Mouse (Mus musculus) hindbrain, embryonic 14.5 days (tissue): ENCODE measurements around the gene Steap2. TPM values are rescaled to one million over a fixed set of nuclear protein-coding genes. Genes with fewer than 3 reads are reported as not detected.

ENCODE experiments used
- ATAC-seq: fragments of 200-750 bp; cut with Nextera tagmentation; 2 replicates; pipeline ENCODE4 v1.8.0; 2017; ENCODE audit warnings: moderate number of reproducible peaks, mild to moderate bottlenecking, moderate TSS enrichment, moderate library complexity; ENCODE audit not compliant: low FRiP score
- DNase-seq: peaks from one replicate; pipeline ENCODE4 v3.0.0-alpha.2; 2015; ENCODE audit warnings: low spot score
- H3K27ac ChIP-seq: fragments of 300-500 bp; sonication (generic); 2 replicates; pipeline ENCODE4 v1.5.1; 2014; ENCODE audit warnings: mild to moderate bottlenecking, moderate library complexity
- H3K27me3 ChIP-seq: fragments of 300-500 bp; sonication (generic); 2 replicates; pipeline ENCODE4 v1.6.1; 2014; ENCODE audit warnings: mild to moderate bottlenecking, low read length, mixed read lengths; ENCODE audit not compliant: control insufficient read depth, insufficient read depth
- H3K36me3 ChIP-seq: fragments of 300-500 bp; sonication (generic); replicated peaks from 2 replicates; pipeline ENCODE4 v1.6.1; 2014; ENCODE audit not compliant: control insufficient read depth, insufficient read depth
- H3K4me1 ChIP-seq: fragments of 300-500 bp; sonication (generic); replicated peaks from 2 replicates; pipeline ENCODE4 v1.6.1; 2014; ENCODE audit warnings: antibody characterized with exemption, low read length, mixed read lengths; ENCODE audit not compliant: control insufficient read depth, insufficient read depth
- H3K4me2 ChIP-seq: fragments of 300-500 bp; sonication (generic); replicated peaks from 2 replicates; pipeline ENCODE4 v1.6.1; 2014; ENCODE audit warnings: mild to moderate bottlenecking, moderate library complexity
- H3K4me3 ChIP-seq: fragments of 300-500 bp; sonication (generic); replicated peaks from 2 replicates; pipeline ENCODE4 v1.5.1; 2014; ENCODE audit warnings: mild to moderate bottlenecking, low read length
- H3K9ac ChIP-seq: fragments of 300-500 bp; sonication (generic); 2 replicates; pipeline ENCODE4 v1.6.1; 2014
- H3K9me3 ChIP-seq: fragments of 300-500 bp; sonication (generic); 2 replicates; pipeline ENCODE4 v1.6.1; 2016; ENCODE audit warnings: low read length; ENCODE audit not compliant: control insufficient read depth
- WGBS: fragments of 180-500 bp; shearing (Covaris S2); extraction: QIAGEN DNeasy Blood & Tissue Kit; methylation state at CpG from one replicate; pipeline ENCODE4 v1.1.7; 2014; 5-methylcytosine and 5-hydroxymethylcytosine counted together
- polyA plus RNA-seq: library from polyadenylated mRNA; unstranded; fragments of >200 nt; fragmentation: Nextera tagmentation; extraction: Ambion mirVana; gene quantifications from 2 replicates; pipeline ENCODE4 v1.2.1, GENCODE M21; 2014

The Steap2 gene
- polyA plus RNA-seq, 1 experiment from 2014 or later: 6.2 TPM

DNA sequence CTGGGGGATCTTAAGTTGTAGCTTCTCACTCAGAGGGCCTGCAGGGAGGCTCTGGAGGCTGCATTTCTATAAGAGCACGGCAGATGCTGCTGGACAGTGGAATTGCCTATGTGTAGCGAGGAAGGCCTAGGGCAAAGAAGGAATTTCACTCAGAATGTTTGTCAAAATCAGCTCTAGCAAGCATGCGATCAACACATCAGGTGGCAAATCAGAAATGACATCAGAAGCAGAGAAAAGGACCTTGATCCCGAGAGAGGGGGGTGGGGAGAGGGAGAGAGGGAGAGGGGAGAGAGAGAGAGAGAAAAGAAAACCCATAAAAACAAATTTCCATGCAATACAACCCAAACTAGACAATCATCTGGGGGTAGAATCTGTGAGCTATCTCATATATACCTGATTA, 11.1 kb downstream of the Steap2 start:
- Histone ChIP-seq H3K9me3 (no peaks in the 10 kb centered on the region), H3K4me1 (no peaks in the 10 kb centered on the region), H3K27me3 (no peaks in the 10 kb centered on the region), H3K4me3 (no peak overlapping the region), H3K27ac (no peak overlapping the region), H3K9ac (no peak overlapping the region), H3K4me2 (no peak overlapping the region), H3K36me3 (no peaks in the 10 kb centered on the region)
- DNase-seq (no peak), ATAC-seq (no peak)
- 71% methylated on average over 4 of the region's 4 CpGs for WGBS

DNA sequence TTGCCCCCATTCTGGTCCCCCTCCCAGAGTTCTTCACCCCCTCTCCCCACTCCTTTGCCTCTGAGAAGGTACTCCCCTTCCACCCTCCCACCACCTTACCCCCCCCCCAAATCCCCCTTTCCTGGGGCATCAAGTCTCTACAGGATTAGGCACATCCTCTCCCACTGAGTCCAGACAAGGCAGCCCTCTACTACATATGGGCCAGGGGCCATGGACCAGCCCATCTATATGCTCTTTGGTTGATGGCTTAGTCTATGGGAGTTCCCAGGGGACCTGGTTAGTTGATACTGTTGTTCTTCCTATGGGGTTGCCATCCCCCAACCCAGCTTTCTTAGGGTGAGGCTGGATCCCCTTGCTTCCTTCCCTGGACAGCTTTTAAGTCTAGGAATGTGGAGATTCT, 14.9 kb downstream of the Steap2 start:
- Histone ChIP-seq H3K27me3 (no peaks in the 10 kb centered on the region), H3K4me1 (no peaks in the 10 kb centered on the region), H3K4me2 (no peak overlapping the region), H3K36me3 (peaks cover 6% of the 10 kb centered on the region; the same call in 1 of the 2 replicates), H3K4me3 (no peak overlapping the region), H3K27ac (no peak overlapping the region), H3K9me3 (no peaks in the 10 kb centered on the region), H3K9ac (no peak overlapping the region)
- ATAC-seq (no peak), DNase-seq (no peak)

DNA sequence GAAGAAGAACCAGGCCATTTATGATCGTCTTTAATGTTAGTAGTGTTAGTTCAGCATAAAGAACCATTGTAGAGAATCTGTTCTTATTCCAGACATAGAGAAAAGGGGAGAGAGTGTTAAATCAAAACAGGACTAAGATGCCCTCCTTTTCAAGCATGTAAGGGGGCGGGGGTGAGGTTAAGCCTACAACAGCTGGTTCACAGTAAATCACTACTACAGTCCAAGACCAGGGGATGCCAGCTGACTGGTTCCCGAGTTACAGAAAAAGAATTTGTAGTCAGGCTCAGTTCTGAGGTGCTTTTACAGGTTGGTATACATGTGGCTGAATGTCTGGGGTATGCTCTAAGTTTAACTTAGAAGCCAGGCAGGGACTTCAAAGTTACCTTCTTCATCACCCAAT, 18.3 kb downstream of the Steap2 start:
- Histone ChIP-seq H3K27ac (no peak overlapping the region), H3K36me3 (peaks cover 6% of the 10 kb centered on the region; the same call in 1 of the 2 replicates), H3K4me1 (no peaks in the 10 kb centered on the region), H3K9ac (no peak overlapping the region), H3K4me2 (no peak overlapping the region), H3K4me3 (no peak overlapping the region), H3K9me3 (no peaks in the 10 kb centered on the region), H3K27me3 (no peaks in the 10 kb centered on the region)
- WGBS: 93% methylated on average over 3 of the region's 3 CpGs
- DNase-seq (no peak), ATAC-seq (no peak)

DNA sequence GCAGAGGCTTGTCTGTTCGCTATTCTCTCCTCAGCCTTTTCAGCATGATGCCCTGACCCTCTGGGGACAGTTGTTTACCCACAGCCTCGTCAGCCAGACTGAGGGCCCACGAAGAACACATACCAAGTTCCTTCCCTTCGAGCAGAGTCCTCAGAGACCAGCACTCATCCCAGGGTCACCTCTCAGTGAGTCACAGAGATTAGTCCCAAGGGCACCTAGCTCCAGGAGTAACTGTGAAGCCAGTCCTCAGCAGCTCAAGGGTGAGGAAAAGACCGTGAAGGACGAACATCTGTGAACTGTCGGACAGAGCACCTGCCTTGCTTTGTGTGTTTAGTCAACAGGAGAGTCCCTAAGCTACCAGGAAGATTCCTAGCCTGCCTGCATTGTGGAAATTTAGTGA, 25.5 kb downstream of the Steap2 start:
- Histone ChIP-seq H3K4me3 (no peak overlapping the region), H3K27me3 (no peaks in the 10 kb centered on the region), H3K9ac (no peak overlapping the region), H3K36me3 (peaks cover 5% of the 10 kb centered on the region; the same call in 1 of the 2 replicates), H3K27ac (no peak overlapping the region), H3K4me1 (peaks cover 11% of the 10 kb centered on the region), H3K9me3 (no peaks in the 10 kb centered on the region), H3K4me2 (no peak overlapping the region)
- 77% methylated on average over 7 of the region's 7 CpGs for WGBS
- ATAC-seq (no peak), DNase-seq (no peak)

DNA sequence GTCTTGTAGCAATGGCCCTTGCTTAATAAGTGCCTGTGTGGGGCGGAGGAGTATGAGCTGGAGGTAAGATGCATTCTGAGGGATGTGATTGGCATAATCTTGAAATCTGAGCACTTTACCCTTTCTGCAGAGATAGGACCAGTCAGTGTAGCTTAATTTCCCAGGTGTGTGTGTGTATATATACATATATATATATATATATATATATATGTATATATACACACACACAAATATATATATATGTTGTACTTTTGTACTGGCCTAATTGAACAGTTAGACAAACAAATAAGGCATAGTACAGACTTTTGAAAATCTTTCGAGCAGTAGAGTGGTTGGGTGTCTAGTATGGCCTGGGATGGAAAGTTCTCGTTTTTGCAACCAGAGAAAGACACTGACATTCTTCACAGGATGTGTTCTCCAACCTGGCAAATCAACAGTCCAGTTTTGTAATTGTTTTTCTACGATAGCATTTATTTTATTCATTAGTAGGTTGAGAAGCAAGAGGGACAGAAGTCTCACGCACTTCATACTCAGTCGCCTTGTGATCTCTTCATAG, 29.9 kb downstream of the Steap2 start:
- WGBS: 53% methylated on average over 6 of the region's 6 CpGs
- Histone ChIP-seq H3K27me3 (no peaks in the 10 kb centered on the region), H3K4me2 (peak overlapping the region; percentile 75), H3K4me1 (peaks cover 11% of the 10 kb centered on the region), H3K36me3 (peaks cover 5% of the 10 kb centered on the region; the same call in 1 of the 2 replicates), H3K4me3 (peak overlapping the region; percentile 64), H3K27ac (peak overlapping the region; percentile 55), H3K9me3 (no peaks in the 10 kb centered on the region), H3K9ac (peak overlapping the region; percentile 66)
- ATAC-seq (no peak; the same call in 1 of the 2 replicates), DNase-seq (no peak)

DNA sequence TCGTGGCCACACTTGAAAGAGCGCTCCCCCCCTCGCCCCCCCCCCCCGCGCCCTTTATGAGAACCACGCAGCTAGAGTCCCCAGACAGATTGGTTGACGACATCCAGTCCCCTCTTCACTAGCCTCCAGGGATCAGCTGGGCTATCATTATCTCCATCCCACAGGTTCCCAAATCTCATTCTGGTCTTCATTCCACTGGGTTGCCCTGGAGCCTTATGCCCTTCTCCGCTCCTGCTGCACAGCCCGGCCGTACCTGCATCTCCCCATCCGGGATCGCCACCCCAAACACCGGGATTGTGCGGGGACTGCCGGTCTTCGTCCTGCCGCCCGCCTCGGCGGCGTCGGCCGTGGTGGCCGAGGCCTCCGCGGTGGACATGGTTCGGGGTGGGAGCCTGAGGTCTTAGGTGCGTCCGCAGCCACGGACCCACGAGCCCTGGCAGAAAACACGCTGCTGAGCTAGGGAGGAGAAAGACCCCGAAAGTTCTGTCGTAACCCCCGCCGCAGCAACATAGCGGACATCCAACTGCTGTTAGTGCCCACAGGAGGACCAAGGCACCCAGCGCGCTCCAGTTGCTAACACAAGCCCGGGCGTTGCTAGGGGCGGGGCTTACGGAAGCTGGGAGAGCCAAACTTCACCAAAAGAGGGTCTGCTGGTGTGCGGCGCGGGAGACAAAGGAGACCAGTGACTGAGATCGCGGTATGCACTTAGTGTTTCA, 30.6 kb downstream of the Steap2 start, which contains the start of gene Cfap69:
Gene Cfap69 (minus strand): TSS at position 585 of the 716 bp plus-strand sequence.
- peaks cover under 1% of the 10 kb centered on the region; the same call in 1 of the 2 replicates for H3K36me3 ChIP-seq
- peak within 1 kb of the TSS; percentile 66 for H3K9ac ChIP-seq
- H3K4me1 ChIP-seq: peaks cover 11% of the 10 kb centered on the region
- no peaks in the 10 kb centered on the region for H3K9me3 ChIP-seq
- WGBS: under 1% methylated on average over 48 of the region's 48 CpGs
- peak within 1 kb of the TSS; percentile 75 for H3K4me2 ChIP-seq
- no peaks in the 10 kb centered on the region for H3K27me3 ChIP-seq
- ATAC-seq (peak; percentile 97), DNase-seq (peak; percentile 90)
- peak within 1 kb of the TSS; percentile 55 for H3K27ac ChIP-seq
- peak within 1 kb of the TSS; percentile 64 for H3K4me3 ChIP-seq

DNA sequence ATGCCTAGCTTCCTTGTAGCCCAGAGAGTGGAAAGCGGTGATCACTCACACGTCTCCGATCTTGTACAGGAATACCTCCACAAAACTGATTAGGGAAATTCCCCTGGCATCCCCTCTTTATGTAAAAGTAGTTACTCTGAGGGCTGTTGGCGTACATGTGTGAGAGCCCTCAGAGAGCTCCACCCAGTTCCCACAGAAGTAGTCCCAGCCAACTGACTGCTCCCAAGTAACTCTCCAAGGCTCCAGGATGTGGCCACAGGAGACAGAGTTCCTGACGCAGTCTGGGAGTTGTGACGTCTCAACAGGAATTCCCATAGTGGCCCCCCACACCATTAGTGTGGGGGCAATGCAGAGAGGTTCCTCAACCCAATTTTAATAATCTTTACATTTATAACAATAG, 31.3 kb downstream of the Steap2 start:
- H3K9me3 ChIP-seq: no peaks in the 10 kb centered on the region
- H3K4me3 ChIP-seq: peak overlapping the region; percentile 64
- 40% methylated on average over 6 of the region's 6 CpGs for WGBS
- no peak overlapping the region for H3K27ac ChIP-seq
- H3K4me1 ChIP-seq: peaks cover 11% of the 10 kb centered on the region
- no peaks in the 10 kb centered on the region for H3K27me3 ChIP-seq
- peak overlapping the region; percentile 75 for H3K4me2 ChIP-seq
- H3K36me3 ChIP-seq: no peaks in the 10 kb centered on the region
- H3K9ac ChIP-seq: peak overlapping the region; percentile 66
- ATAC-seq (no peak), DNase-seq (no peak)

DNA sequence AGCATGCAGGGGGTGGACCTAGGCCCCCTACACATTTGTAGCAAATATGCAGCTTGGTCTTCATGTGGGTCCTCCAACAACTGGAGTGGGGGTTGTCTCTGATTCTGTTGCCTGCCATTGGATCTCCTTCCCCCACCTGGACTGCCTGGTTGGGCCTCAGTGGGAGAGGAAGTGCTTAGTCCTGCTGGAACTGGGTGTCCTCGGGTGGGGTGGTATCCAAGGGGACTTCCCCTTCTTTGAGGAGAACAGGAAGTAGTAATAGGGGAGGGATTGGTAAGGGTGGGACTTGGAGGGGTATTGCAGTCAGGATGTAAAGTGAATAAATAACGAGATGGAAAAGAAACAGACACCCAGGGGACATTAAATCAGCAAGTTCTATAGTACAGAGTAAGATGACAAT, 35.7 kb downstream of the Steap2 start:
- H3K4me1 ChIP-seq: no peaks in the 10 kb centered on the region; the same call in 1 of the 2 replicates

DNA sequence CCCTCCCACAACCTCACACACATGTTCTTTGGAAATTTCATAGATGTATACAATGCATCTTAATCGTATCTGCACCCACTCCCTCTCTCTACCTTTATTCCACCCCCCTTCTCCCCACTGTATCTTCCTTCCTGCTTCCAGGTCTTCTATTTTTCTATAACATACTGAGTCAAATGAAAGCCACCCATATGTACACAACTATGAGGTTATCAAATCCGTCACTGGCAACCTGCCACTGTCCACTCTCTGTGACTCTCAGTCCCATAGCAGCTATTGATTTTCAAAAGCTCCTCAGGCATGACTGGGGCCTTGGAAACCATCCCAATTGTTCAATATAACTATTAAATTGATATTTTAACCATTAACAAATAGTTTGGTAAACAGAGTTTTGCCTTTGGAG, 36.4 kb downstream of the Steap2 start:
- H3K4me3 ChIP-seq: no peak overlapping the region
- ATAC-seq (no peak), DNase-seq (no peak)
- no peak overlapping the region for H3K9ac ChIP-seq
- H3K27me3 ChIP-seq: no peaks in the 10 kb centered on the region
- H3K36me3 ChIP-seq: no peaks in the 10 kb centered on the region
- WGBS: 88% methylated on average over 2 of the region's 2 CpGs
- H3K4me1 ChIP-seq: no peaks in the 10 kb centered on the region
- no peak overlapping the region for H3K27ac ChIP-seq
- no peak overlapping the region for H3K4me2 ChIP-seq
- no peaks in the 10 kb centered on the region for H3K9me3 ChIP-seq

More for the DNA sequence above, 35.7 kb downstream of the Steap2 start:
- no peaks in the 10 kb centered on the region for H3K27me3 ChIP-seq
- DNase-seq (no peak), ATAC-seq (no peak)
- no peaks in the 10 kb centered on the region for H3K9me3 ChIP-seq
- no peak overlapping the region for H3K4me3 ChIP-seq
- H3K36me3 ChIP-seq: no peaks in the 10 kb centered on the region
- H3K27ac ChIP-seq: no peak overlapping the region
- H3K4me2 ChIP-seq: no peak overlapping the region
- no peak overlapping the region for H3K9ac ChIP-seq
- WGBS: 58% methylated on average over 2 of the region's 2 CpGs
